Mouse (Mus musculus) brain, embryonic 14.5 days (tissue): Measurements from ENCODE around the gene Dgki. TPM values are rescaled to one million over a fixed set of nuclear protein-coding genes. Genes with fewer than 3 reads are reported as not detected.

ENCODE experiments used
- DNase-seq: peaks from one replicate; pipeline ENCODE4 v3.0.0-alpha.2; 2011; ENCODE audit warnings: low read depth
- CTCF ChIP-seq: fragments of 200-500 bp; IDR thresholded peaks from 2 replicates; pipeline ENCODE4 v1.5.1; 2012; ENCODE audit warnings: inconsistent platforms, mild to moderate bottlenecking, moderate library complexity, borderline replicate concordance; ENCODE audit not compliant: insufficient read depth, insufficient read length; ENCODE audit errors: extremely low read depth
- POLR2A ChIP-seq: fragments of 200-500 bp; IDR thresholded peaks from 2 replicates; pipeline ENCODE4 v1.6.1; 2012; ENCODE audit warnings: mild to moderate bottlenecking, inconsistent platforms, borderline replicate concordance; ENCODE audit not compliant: poor library complexity, insufficient read depth, insufficient read length, severe bottlenecking; ENCODE audit errors: extremely low read depth
- polyA plus RNA-seq: library from polyadenylated mRNA; depleted of rRNA; stranded (reverse); fragments of >200 nt; gene quantifications from 2 replicates; pipeline ENCODE4 v1.2.3, GENCODE M21; 2012

The Dgki gene
- polyA plus RNA-seq, 1 experiment: 6.5 TPM

GRCm38 (mm10) chr6:36880643-36881263 lies 419.2 kb downstream of the Dgki start:
- TF ChIP-seq CTCF (no peak), POLR2A (no peak)
- DNase-seq: peak; percentile 90

- TF ChIP-seq CTCF: no peak
- TF ChIP-seq POLR2A: no peak
- DNase-seq: no peak
These were observed 422.6 kb downstream of the Dgki start for GRCm38 (mm10) chr6:36877399-36877798.

- peak; percentile 74 for DNase-seq
- TF ChIP-seq POLR2A (no peak), CTCF (no peak)
These were observed 423.6 kb downstream of the Dgki start for GRCm38 (mm10) chr6:36876426-36876825.

GRCm38 (mm10) chr6:36875926-36876325 lies 424.1 kb downstream of the Dgki start:
- peak; percentile 88 for DNase-seq

GRCm38 (mm10) chr6:36872876-36873275 lies 427.1 kb downstream of the Dgki start:
- DNase-seq: no peak
- TF ChIP-seq CTCF: no peak

More at GRCm38 (mm10) chr6:36875926-36876325, 424.1 kb downstream of the Dgki start:
- TF ChIP-seq CTCF: no peak
- TF ChIP-seq POLR2A: no peak

- no peak for TF ChIP-seq CTCF
These were observed 431.8 kb downstream of the Dgki start for GRCm38 (mm10) chr6:36868217-36868616.

GRCm38 (mm10) chr6:36858258-36859041 lies 441.5 kb downstream of the Dgki start:
- peak; percentile 84 for DNase-seq
- no peak for TF ChIP-seq POLR2A
- no peak for TF ChIP-seq CTCF

More at GRCm38 (mm10) chr6:36868217-36868616, 431.8 kb downstream of the Dgki start:
- no peak for DNase-seq

- peak; percentile 86 for DNase-seq
- TF ChIP-seq POLR2A (no peak), CTCF (no peak)
These were observed 442.2 kb downstream of the Dgki start for GRCm38 (mm10) chr6:36857627-36858257.

GRCm38 (mm10) chr6:36850422-36851129 lies 449.4 kb downstream of the Dgki start:
- no peak for TF ChIP-seq POLR2A
- peak; percentile 90 for DNase-seq

GRCm38 (mm10) chr6:36845288-36845687 lies 454.7 kb downstream of the Dgki start:
- no peak for TF ChIP-seq CTCF
- no peak for TF ChIP-seq POLR2A

GRCm38 (mm10) chr6:36844258-36844657 lies 455.7 kb downstream of the Dgki start:
- DNase-seq: peak; percentile 68
- TF ChIP-seq CTCF (no peak), POLR2A (no peak)

More at GRCm38 (mm10) chr6:36845288-36845687, 454.7 kb downstream of the Dgki start:
- no peak for DNase-seq
